Mouse (Mus musculus) embryonic facial prominence, embryonic 11.5 days (tissue): ENCODE data around the gene Aco1. TPM values are rescaled to one million over a fixed set of nuclear protein-coding genes. Genes with fewer than 3 reads are reported as not detected.

ENCODE experiments used
- ATAC-seq: fragments of 200-750 bp; cut with Nextera tagmentation; replicated peaks from 2 replicates; pipeline ENCODE4 v1.8.0; 2017; ENCODE audit warnings: low read depth; ENCODE audit not compliant: insufficient number of reproducible peaks, low FRiP score, low TSS enrichment
- DNase-seq: peaks from one replicate; pipeline ENCODE4 v3.0.0-alpha.2; 2015; ENCODE audit warnings: low spot score
- H3K27ac ChIP-seq: fragments of 300-500 bp; sonication (generic); replicated peaks from 2 replicates; pipeline ENCODE4 v1.5.1; 2014; ENCODE audit warnings: mild to moderate bottlenecking, low read depth, low read length, control low read depth
- H3K27me3 ChIP-seq: fragments of 300-500 bp; sonication (generic); 2 replicates; pipeline ENCODE4 v1.6.1; 2014; ENCODE audit warnings: mild to moderate bottlenecking, low read length, moderate library complexity, mixed read lengths; ENCODE audit not compliant: control insufficient read depth, insufficient read depth
- H3K36me3 ChIP-seq: fragments of 300-500 bp; sonication (generic); replicated peaks from 2 replicates; pipeline ENCODE4 v1.6.1; 2014; ENCODE audit warnings: low read depth, mild to moderate bottlenecking, low read length, moderate library complexity, mixed read lengths; ENCODE audit not compliant: control insufficient read depth, insufficient read depth
- H3K4me1 ChIP-seq: fragments of 300-500 bp; sonication (generic); 2 replicates; pipeline ENCODE4 v1.6.1; 2014; ENCODE audit warnings: low read length, mixed read lengths; ENCODE audit not compliant: control insufficient read depth, insufficient read depth
- H3K4me2 ChIP-seq: fragments of 300-500 bp; sonication (generic); 2 replicates; pipeline ENCODE4 v1.6.1; 2014; ENCODE audit warnings: low read depth, mild to moderate bottlenecking, control low read depth, low read length, moderate library complexity
- H3K4me3 ChIP-seq: fragments of 300-500 bp; sonication (generic); 2 replicates; pipeline ENCODE4 v1.5.1; 2014; ENCODE audit warnings: low read depth, low read length, control low read depth
- H3K9ac ChIP-seq: fragments of 300-500 bp; sonication (generic); replicated peaks from 2 replicates; pipeline ENCODE4 v1.6.1; 2014; ENCODE audit warnings: mild to moderate bottlenecking, control low read depth, low read length
- H3K9me3 ChIP-seq: fragments of 300-500 bp; sonication (generic); replicated peaks from 2 replicates; pipeline ENCODE4 v1.6.1; 2016; ENCODE audit warnings: mild to moderate bottlenecking, low read length, inconsistent platforms, mixed read lengths; ENCODE audit not compliant: control insufficient read depth
- WGBS: fragments of 180-500 bp; shearing (Covaris S2); extraction: QIAGEN DNeasy Blood & Tissue Kit; methylation state at CpG from one replicate; pipeline ENCODE4 v1.1.7; 2014; 5-methylcytosine and 5-hydroxymethylcytosine counted together
- polyA plus RNA-seq: library from polyadenylated mRNA; unstranded; fragments of >200 nt; fragmentation: Nextera tagmentation; extraction: Ambion mirVana; gene quantifications from 2 replicates; pipeline ENCODE4 v1.2.1, GENCODE M21; 2014

Aco1 gene
- polyA plus RNA-seq, 1 experiment from 2014 or later, result 62.8 TPM

DNA sequence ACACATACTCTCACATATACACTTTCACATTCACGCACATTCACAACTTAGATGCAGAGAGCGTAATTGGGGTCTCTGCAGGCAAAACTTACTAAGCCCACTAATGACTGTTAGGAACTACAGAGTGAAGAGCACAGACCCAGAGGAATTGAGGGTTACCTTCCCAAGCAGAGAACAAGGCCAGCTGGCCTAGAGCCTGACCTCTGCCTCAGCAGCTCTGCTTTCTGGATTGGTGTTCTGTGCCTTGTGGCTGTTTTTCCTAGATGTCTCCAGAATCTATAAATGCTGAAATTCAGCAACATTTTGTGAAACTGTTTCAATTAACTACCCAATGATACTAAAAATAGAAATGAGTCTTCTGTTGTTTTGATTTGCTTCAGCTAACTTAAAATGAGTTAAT lies 9.9 kb downstream of the Aco1 start:
- Histone ChIP-seq H3K4me1 (no peaks in the 10 kb centered on the region), H3K4me3 (no peak overlapping the region), H3K36me3 (no peaks in the 10 kb centered on the region), H3K4me2 (no peak overlapping the region), H3K9ac (no peak overlapping the region), H3K27me3 (no peaks in the 10 kb centered on the region), H3K27ac (no peak overlapping the region), H3K9me3 (no peaks in the 10 kb centered on the region)
- ATAC-seq (no peak), DNase-seq (no peak)
- WGBS, result 90% methylated on average over 2 of the region's 2 CpGs

DNA sequence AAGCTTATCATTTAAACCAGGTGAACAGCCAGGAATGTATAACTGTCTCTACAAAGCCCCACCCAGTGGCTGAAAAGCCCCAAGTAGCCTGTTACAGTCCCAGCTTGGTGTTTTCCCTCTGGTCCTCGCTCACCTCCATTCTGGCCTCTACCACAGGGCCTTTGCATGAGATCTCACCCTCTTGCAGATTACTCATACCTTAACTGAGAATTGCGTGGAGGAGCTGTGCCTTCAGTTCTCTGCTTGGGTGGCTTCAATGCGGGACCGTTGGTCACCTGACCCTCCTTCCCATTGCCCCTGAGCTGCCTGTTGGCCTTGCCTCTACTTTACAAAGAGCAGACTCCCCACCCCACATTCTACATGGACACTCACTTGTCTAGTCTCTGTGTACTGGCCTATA lies 10.6 kb downstream of the Aco1 start:
- Histone ChIP-seq H3K27me3 (no peaks in the 10 kb centered on the region), H3K27ac (no peak overlapping the region), H3K36me3 (no peaks in the 10 kb centered on the region), H3K4me3 (no peak overlapping the region), H3K4me1 (no peaks in the 10 kb centered on the region), H3K9ac (no peak overlapping the region), H3K9me3 (no peaks in the 10 kb centered on the region), H3K4me2 (no peak overlapping the region)
- ATAC-seq (no peak), DNase-seq (no peak)
- WGBS, result 96% methylated on average over 4 of the region's 4 CpGs

- H3K27me3 ChIP-seq, result no peaks in the 10 kb centered on the region
- H3K4me1 ChIP-seq, result no peaks in the 10 kb centered on the region
- no peak overlapping the region for H3K27ac ChIP-seq
- H3K9ac ChIP-seq, result no peak overlapping the region
- WGBS, result 93% methylated on average over 4 of the region's 4 CpGs
- no peak overlapping the region for H3K4me2 ChIP-seq
- no peak for ATAC-seq
- no peaks in the 10 kb centered on the region for H3K9me3 ChIP-seq
- DNase-seq, result no peak
- no peaks in the 10 kb centered on the region for H3K36me3 ChIP-seq
- H3K4me3 ChIP-seq, result no peak overlapping the region
Measured at GRCm38 (mm10) chr4:40154751-40155150, 11.9 kb downstream of the Aco1 start.

DNA sequence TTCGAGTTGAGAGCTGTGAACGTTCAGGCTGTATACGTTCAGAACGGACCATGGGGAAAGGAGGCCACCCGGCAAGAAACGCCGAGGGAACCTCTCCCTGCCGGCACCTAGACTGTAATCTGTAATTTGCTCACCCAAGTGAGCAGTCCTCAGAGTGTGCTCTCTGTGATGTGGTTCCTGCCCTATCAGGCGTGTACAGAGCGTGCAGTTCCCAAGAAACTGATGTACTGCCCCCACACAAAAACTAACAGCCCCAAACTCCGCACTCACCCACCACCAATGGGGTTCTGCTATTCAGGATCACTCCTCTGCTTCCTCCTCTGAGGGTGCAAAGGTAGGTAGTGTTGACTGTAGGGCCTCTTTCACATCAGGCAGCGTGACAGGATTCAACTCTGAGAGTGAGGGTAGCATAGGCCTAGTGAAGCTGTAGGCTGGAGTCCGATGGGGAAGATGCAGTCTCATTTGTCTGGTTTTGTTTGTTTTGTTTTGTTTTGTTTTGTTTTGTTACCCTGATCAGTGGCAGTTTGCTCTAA lies 12.7 kb downstream of the Aco1 start:
- Histone ChIP-seq H3K9ac (no peak overlapping the region), H3K27ac (no peak overlapping the region), H3K4me1 (no peaks in the 10 kb centered on the region), H3K4me3 (no peak overlapping the region), H3K36me3 (no peaks in the 10 kb centered on the region), H3K4me2 (no peak overlapping the region), H3K27me3 (no peaks in the 10 kb centered on the region), H3K9me3 (no peaks in the 10 kb centered on the region)
- WGBS, result 86% methylated on average over 13 of the region's 13 CpGs
- DNase-seq (no peak), ATAC-seq (no peak)

- Histone ChIP-seq H3K9me3 (no peaks in the 10 kb centered on the region), H3K27ac (no peak overlapping the region), H3K4me3 (no peak overlapping the region), H3K4me1 (no peaks in the 10 kb centered on the region), H3K9ac (no peak overlapping the region), H3K36me3 (no peaks in the 10 kb centered on the region), H3K4me2 (no peak overlapping the region), H3K27me3 (no peaks in the 10 kb centered on the region)
- ATAC-seq (no peak), DNase-seq (no peak)
- WGBS, result 82% methylated on average over 2 of the region's 2 CpGs
Measured at GRCm38 (mm10) chr4:40156153-40156552, 13.3 kb downstream of the Aco1 start.

DNA sequence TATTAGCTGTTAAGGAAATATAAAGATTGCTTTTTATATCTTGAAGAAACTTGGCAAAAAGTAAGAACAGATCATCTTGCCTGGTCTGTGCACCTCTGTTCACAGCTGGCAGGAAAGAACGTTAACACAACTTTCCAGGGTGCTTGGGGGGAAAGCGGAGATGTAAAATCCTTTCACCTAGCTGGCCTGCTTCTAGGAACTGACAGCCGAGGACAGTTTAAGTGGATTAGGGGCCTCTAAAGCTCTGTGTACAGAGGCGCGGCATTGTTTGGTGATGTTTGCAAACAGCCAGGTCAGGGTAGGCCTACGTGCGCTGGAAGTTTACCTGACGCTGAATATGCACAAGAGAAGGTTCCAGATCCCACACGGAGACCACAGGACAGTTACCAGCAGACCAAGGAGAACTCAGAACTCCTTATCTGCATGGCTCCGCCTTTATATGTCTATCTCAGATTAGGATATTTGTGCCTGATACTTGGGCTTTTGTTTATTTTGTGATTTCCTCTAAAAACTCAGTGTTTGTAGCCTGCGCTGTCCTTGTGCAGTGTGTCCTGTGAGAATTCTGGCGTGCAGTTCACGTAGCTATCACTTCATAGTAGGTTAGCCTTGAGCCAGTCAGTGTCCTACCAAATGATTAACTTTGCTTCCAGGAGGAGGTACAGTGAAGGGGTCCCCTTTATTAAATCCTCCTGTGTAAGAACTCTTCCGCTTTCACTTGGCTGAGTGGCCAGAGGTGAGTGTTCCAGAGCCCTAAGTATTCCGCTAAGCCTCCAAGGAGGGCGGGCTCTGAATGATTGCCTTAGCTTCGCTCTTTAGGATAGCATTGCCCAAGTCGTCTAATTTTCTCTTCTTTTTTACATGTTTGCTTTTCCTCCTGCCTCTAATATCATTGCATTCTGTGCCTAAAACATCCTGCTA lies 14.0 kb downstream of the Aco1 start:
- 77% methylated on average over 18 of the region's 18 CpGs for whole genome bisulfite sequencing
- no peak overlapping the region for H3K4me3 ChIP-seq
- no peaks in the 10 kb centered on the region for H3K4me1 ChIP-seq
- no peak overlapping the region for H3K27ac ChIP-seq
- no peak overlapping the region for H3K4me2 ChIP-seq
- DNase-seq (no peak), ATAC-seq (no peak)
- H3K9me3 ChIP-seq, result no peaks in the 10 kb centered on the region
- no peaks in the 10 kb centered on the region for H3K36me3 ChIP-seq
- H3K9ac ChIP-seq, result no peak overlapping the region
- no peaks in the 10 kb centered on the region for H3K27me3 ChIP-seq

DNA sequence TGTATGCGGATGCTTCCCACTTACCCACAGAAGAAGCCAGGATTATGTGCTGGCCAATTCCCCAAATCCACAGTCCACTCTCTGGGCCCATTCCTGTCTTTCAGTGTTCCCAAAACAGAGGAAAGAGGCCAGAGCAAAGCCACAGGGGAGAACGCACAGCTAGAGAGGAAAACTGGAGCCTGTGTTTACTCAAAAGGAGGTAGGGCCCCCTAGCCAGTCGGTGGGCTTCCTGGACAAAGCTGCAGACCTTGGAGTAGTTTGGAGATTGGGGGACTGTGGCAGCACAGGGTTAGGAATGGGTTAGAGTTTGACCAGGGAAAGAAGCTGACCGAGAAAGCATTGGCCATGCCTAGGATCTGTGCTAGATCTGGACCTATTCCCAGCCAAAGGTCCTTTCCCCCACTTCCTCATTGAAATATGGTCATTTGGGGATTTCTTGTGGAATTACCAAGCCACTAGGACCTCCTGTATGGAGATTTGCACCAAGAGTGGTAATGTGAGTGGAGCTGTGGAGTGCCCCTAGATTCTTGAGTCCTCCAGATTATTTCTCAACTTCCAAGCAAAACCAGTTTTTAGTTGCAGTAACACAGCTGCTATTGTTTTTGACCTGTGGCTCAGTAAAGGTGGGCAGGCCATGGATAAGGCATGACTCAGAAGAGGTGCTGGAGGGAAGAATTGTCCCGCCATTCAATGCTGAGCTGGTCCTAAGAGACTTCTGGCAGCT lies 14.8 kb downstream of the Aco1 start:
- Histone ChIP-seq H3K4me2 (no peak overlapping the region), H3K9me3 (no peaks in the 10 kb centered on the region), H3K27me3 (no peaks in the 10 kb centered on the region), H3K4me3 (no peak overlapping the region), H3K27ac (no peak overlapping the region), H3K36me3 (no peaks in the 10 kb centered on the region), H3K4me1 (no peaks in the 10 kb centered on the region), H3K9ac (no peak overlapping the region)
- DNase-seq (no peak), ATAC-seq (no peak)
- 75% methylated on average over 5 of the region's 5 CpGs for WGBS

DNA sequence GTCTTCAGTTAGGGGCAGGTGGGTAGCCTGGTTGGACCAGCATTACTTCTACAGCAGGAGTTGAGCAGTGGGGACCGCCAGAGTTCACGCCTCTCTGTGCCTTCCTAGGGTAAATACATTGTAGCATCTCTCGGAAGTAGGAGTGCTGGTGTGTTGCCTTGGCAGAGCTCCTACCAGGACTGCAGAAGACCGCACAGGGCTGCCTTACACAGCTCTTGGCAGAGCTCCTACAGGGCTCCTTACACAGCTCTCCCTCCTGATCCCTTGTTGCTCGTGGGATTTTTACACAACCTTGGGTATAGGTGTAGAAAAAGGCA lies 15.3 kb downstream of the Aco1 start:
- WGBS, result 92% methylated on average over 5 of the region's 5 CpGs
- DNase-seq (no peak), ATAC-seq (no peak)
- H3K9me3 ChIP-seq, result no peaks in the 10 kb centered on the region
- H3K9ac ChIP-seq, result no peak overlapping the region
- H3K4me2 ChIP-seq, result no peak overlapping the region
- H3K27me3 ChIP-seq, result no peaks in the 10 kb centered on the region
- H3K4me1 ChIP-seq, result no peaks in the 10 kb centered on the region
- no peak overlapping the region for H3K4me3 ChIP-seq
- no peaks in the 10 kb centered on the region for H3K36me3 ChIP-seq
- no peak overlapping the region for H3K27ac ChIP-seq
